Mouse (Mus musculus) spleen, adult 18-20 months (tissue): ENCODE results near the gene Entpd5.
"Not testable (repeated sequence)": the region's sequence is repeated elsewhere in the genome, so short reads cannot be mapped to it uniquely, and the experiment has no call there.

Experiments
- DNase-seq, 2 experiments: peaks; one replicate each; pipeline ENCODE4 v3.0.0; 2022; ENCODE audit warnings: mixed read lengths in 2 of 2

Gene Entpd5

DNA sequence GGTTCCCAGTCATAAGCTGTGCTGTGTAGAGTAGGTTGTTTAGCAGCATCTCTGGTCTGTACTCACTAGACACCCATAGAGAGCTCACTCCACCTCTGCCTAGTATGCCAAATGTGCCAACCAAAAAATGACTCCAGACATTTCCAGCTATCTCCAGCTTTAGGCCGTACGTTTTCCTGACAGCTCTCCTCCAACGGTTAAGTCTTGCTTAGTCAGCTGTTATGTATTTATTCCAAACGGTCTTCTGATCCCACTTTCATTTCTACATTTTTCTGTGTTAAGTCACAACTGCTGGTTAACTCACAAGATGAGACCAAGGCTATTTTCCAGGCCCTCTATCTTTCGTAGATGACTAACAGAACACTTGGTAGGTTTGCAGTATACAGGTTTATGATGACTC lies 10.2 kb downstream of the Entpd5 start:
- no peak for DNase-seq

DNA sequence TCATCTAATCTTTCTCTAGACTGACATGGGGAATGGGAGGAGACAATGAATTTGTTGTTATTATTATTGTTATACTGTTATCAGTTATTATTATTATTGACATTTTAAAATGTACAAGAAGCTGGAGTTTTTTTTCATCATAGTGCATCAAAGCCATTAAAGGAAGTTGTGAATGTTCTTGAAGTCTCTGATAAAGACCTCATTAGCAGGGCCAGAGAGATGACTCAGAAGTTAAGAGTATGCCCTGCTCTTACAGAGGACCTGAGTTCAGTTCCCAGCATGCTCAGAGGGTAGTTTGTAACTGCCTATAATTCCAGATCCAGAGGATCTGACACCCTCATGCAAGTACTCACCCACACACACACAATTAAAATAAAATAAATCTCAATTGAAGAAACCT lies 11.1 kb downstream of the Entpd5 start:
- no peak for DNase-seq

DNA sequence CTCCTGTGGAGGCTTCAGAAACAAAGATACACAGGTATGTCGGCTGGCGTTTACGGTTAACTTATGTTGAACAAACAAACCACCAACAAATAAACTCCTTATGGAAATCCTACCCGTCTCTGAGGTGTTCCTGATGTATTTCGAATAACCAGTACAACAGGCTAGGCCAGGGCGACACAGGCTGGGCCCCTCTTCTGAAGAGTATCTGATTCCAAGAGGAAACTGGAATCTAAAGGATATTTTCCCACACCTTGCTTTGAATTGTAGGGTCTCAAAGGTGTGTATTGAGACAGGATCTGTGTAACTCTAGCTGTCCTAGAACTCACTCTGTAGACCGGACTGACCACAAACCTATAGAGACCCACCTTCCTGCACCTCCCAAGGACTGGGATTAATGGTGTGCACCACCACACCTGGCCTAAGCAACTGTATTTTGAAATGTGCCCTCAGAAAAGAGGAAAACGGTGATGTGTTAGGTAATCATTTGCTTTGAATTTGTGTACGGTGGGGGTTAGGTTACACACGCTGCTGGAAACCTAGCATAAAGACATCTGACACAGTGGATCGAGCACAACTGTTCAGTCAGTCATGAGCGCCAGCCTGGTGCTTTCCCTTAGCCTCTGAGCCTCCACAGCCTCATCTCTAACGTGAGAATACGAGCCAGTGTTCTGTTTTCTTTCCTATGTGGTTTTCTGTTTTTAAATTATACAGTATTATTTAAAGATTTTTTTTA lies 11.7 kb downstream of the Entpd5 start:
- DNase-seq: no peak

DNA sequence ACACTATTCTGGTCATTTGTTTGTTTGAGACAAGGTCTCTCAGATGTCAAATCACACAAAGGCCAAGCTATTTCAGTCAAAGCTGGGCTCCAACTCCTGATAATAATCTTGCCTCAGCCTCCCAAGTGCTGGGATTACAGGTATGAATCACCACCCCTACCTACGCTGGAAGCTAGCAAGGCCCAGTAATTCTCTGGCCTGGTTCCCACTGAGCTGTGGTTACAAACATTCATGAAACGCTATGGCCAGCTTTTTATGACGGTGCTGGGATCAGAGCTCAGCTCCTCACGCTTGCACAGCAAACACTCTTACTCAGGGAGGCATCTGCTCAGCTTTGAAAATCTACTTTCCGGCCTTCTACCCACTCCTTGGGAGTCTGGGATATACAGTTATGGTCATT lies 15.0 kb downstream of the Entpd5 start:
- no peak for DNase-seq

DNA sequence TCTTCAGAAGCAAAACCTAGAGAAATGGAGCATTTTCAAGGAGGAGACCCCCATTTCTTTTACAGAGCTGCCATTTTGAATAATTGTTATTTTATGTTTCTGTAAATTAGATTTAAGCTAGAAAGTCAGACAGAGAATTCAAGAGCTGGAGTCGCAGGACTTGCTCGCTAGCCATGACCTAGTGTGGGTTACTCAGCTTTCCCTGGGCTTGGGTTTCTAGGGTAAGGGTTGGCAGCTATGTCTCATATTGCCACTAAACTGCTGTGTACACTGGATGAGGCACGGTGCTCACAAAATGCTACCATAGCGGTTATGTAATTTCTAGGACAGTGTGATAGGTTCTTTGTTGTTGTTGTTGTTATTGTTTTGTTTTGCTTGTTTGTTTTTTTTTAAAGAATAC lies 16.1 kb downstream of the Entpd5 start:
- DNase-seq: no peak

DNA sequence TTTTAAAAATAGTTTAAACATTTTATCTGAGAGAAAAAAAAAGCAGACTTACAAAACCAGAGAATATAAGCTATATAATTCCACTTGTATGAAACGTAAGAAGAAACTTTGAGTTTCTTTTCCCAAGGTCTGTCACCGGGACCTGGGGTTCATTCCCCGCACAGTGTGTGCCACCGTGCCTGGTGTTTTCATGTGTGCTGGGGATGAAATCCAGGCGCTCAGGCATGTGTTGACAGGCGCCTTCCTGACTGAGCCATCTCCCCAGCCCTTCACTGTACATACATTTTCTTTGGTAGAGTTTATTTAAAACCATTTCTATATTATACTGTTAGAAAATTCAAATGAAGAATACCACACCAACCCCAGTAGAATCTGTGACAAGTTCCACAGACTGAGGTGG lies 18.5 kb downstream of the Entpd5 start:
- no peak for DNase-seq

DNA sequence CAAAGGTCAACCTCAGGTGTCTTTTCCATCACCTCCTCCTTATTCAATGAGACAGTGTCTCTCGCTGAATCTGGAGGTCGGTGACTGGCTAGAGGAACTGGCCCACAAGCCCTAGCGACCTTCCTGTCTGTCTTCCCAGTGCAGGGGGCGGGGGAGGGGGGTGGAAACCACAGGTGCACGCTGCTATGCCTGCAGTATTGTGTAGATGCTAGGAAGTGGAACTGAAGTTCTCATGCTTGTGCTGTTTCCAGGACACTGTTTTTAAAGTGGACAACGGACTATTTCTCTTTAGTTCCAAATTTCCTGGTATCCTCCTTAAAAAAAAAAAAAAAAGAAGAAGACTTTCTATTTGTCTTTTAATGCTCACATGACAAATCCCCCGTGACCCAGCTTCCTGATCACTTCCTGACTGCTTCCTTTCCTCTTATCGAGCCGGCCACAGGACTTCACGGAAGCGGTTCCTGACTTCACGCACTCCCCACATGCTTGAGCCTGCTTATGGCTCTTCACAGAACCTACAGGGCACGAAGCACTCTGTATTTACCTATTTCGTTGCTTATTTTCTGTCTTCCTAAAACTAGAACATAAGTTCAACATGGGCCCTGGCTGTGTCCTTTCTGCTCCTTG lies 19.9 kb downstream of the Entpd5 start:
- DNase-seq: peak in 1 of 2 experiments; percentile 29

DNA sequence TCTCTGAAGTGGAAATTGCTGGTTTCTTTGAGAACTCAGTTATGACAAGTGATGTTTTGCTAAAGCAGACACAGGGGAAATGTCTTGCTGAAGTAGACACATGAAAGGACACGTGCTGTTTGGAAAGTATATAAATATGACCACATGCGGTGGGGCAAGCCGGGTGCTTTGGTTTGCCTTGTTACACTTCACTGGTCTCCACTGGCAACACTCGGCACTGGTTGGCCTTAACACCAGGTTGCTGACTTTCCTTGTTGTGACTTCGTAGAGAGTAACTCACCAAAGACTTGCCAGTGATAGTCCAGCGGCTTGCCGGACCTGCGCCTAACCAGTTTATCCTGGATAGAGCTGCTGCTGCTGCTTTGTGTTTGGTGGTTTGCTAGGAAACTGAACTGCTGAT lies 20.7 kb downstream of the Entpd5 start:
- DNase-seq: no peak

DNA sequence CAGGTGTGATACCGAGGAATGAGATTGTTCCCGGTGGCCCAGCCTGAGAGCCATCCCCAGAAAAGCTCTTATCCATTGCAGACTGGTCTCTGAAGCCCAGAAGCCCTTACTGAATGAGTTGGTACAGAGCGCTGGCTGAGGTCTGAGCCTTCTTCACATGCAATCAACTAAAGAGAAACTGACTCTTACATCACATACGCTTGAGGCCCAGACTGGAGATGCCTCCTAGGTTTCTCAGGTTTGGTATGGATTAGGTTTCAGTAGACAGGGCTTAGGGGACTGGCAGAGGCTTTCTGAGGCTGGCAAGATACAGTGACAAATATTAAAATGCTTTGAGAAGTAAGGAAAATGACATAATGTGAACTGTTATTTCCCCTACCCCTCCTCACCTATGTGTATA lies 23.4 kb downstream of the Entpd5 start:
- DNase-seq: no peak

DNA sequence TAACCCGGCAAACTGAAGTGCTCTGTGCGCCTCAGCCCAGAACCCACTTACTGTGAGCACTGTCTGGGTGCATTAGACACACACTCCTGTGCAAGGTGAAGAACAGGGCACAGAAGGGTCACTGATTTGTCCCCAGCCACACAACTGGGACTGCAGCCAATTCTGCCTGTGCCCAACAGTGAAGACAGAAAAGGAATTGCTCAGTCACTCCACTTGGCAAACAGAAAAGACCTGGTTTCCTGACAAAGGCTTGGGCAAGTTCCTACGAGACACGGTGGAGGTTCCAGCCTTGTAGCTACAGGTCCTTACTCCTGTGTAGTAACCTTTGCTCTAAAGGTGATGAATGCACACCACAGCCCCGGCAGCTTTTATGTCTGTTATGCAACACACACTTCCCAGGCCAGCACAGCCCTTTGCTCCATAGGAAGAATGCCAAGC lies 24.2 kb downstream of the Entpd5 start:
- no peak for DNase-seq

DNA sequence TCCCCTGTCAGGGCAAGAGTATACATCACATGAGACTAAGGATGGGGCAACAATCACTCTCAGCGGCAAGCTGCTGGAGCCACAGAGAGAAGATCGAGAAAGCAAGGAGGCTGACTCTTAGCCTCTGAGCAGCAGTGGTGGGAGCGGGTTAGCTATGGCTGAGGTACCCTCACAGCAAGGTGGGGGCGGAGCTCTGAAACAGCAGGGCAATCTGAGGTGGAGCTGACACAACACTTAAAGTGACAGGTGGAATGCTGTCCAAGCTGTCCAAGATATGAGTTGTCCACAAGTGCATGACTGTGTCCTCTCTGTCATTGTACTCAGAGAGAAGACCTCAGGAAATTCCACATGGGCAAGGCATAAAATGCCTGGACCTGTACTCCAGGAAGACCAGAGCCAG lies 26.5 kb downstream of the Entpd5 start:
- DNase-seq: no peak

DNA sequence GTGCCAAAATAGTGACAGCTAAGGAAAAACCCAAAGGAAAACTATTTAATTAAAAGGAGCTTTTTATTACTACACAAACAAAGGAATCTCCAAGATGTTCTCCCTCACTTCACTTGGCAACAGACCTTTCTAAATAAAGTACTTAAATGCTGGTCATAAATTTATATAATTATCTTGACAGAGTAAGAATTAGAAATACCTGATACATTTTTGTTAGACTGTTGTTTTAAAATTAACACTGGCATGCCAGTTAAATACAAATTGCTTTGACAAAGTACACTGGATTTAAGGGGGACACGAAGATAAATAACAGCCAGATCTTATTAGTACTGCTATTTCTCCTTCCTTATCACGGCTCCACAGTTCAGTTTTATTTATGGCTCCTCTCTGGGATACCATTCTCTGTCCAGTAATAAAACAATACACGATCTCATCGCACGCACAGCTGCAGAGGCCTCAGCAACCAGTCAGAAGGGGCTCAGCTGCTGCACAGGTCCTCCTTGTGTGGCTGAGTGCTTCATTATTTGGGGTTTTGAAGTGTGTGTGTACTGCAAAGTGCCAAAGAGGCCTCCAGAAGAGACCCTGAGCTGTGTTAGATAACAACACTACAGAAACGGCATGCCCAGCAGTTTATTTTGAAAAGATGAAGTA lies 34.9 kb downstream of the Entpd5 start:
- no peak for DNase-seq

DNA sequence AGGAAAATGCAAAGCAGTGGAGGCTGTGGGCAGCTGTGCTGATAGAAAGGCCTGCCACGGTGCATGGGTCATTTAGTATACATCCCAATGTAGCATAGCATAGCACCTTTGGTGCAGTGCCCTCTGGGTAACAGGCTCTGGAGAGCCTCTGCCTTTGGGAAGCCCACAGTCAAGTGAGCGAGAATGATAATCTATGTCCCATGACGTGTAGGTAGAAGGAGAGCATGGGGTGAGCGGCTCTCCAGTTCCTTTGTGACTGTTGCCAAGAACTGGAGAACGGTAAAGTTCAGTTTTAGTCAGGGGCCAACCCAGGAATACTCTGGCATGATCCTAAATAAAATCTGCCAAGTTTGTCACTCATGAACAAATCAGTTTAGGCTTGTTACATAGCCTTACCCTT lies 37.2 kb downstream of the Entpd5 start:
- DNase-seq: no peak

DNA sequence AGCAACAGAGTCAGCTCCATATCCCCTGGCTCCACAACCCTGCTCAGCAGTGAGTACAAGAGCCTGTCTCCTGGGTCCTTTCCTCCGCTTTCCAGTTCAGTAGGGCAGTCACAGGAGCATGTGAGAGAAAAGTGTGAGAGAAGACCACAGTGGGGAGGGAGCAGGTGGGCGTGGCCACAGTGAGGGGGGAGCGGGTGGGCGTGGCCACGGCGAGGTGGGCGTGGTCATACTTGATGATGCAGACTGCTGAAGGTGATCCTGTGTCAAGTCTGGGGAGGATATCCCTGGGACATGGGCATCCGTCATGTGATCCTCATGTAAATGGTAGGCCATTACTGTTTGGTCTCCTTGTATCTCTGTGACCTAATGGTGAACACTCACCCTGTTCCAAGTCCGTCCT lies 41.9 kb downstream of the Entpd5 start:
- no peak for DNase-seq

DNA sequence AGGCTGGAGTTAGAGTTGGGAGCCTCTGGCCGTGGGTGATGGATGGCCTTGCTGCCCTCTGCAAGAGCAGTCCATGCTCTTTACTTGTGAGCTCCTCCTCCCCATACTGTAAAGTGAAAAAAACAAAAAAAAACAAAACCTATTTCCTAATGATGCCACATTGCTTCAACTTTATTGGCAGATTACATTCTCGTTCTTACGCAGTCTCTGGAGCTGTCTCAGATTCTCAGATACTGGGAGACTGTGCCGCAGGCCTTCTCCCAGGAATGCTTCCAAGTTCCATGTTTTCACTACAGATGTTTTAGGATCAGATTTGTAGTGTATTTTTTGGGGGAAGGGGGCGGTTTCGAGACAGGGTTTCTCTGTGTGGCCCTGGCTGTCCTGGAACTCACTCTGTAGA lies 43.7 kb downstream of the Entpd5 start:
- DNase-seq: no peak

DNA sequence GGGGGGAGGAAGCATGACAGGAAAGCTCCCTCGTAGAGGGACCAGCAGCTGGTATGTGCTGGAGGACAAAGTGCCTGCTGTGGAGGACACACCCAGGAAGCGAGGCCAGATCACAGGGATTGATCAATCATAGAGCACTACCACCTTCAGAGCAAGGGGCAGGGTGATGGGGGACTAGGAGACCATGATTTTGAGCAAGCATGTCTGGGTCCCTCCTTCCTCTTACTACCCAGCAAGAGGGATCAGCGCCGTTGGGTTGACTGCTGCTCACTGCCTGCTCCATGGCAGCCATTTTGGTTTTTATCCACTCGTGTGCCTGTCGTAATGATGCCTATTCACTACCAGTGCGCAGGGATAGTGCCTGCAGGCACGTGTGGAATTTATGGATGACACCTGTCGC lies 44.5 kb downstream of the Entpd5 start:
- no peak for DNase-seq

DNA sequence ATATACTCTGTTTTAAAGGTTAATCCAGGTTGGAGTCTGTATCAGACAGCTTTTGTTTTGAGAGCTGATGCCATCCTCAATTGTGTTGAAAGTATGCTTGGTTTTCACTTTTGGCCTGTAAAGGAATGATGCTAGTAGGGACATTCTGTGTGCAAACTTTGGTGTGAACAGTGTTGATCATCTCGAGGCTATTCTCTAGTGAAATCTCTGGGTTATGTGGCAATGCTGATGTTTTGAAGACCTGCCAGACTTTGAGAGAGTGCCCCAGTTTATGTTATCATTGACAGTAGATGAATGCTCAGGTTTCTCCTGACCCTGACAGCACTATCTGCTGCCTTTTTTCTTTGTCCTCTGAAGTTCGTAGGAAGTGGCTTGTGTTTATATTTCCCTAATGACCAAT lies 46.0 kb downstream of the Entpd5 start:
- no peak for DNase-seq

DNA sequence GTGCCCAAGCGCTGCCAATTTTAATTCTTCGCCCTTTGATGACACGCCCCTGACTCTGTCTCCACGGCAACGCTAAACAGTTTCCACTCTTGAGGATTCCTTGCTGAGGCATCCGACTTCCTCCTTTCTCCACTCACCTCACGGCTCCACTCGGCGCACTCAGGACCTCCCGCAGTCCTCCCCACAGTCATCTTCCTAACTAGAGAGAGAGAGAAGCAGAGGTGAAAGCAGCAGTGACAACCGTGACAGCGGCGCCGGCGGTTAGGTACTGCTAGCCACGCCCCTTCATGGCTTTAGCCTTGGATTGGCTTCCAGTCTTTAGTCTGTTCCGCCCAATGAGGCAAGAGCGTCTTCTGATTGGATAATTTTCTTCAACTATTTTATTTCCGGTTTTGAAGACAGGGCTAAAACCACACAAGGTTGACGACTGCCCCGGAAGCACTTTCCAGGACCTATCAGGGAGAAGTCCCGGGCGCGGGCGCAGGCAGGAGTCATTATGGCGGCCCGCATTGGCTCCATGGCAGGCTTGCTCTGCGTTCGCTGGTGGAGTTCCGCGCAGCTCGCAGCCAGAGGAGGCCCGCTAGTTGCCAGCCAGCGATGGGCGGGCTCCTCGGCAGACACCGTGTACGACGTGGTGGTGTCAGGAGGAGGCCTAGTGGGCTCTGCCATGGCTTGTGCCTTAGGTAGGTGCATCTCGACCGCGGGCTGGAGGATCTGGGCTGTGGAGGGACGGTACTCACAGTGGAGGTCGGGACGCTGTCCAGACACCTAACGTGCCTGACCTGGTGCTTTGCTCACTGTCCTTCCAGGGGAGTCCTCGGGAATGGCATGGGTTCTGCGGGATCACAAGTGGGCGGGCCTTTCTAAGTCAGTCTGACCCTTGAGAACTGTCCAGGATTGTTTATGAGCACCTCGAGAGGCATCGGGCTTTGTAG lies 47.0 kb downstream of the Entpd5 start, which contains the start of the genes Coq6 and Fam161b:
TSS of gene Coq6 (plus strand) at position 103 of the 935 bp plus-strand sequence.
TSS of gene Fam161b (minus strand) at position 279 of the 935 bp plus-strand sequence.
- DNase-seq: peak; percentile 85 to 87

DNA sequence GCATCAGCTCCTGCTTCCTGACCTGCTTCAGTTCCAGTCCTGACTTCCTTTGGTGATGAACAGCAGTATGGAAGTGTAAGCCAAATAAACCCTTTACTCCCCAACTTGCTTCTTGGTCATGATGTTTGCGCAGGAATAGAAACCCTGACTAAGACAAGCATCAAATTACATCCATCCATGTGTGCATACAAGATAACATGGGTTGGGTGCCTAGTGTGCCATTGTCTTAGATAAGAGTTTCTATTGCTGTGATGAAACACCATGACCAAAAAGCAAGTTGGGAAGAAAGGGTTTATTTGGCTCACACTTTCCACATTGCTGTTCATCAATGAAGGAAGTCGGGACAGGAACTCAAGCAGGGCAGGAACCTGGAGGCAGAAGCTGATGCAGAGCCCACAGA lies 50.1 kb downstream of the Entpd5 start:
- DNase-seq: not testable (repeated sequence)

DNA sequence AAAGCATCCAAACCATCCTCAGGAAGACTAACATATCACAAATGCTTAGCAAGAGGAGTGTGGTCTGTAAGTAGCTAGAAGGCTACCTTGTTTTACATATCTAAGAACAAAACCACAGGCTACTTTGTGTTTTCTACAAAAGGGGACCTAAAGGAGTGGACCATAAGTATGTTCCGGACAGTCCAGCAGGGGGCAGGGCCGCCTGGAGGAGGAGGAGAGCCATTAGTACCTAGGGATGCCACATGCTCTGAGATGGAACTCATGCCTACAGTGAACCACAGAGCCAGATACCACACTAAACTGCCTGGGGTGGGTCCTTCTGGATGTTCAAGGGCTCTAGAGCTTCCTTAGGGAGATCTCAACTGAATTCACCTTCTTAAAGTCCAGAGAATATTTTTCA lies 61.6 kb downstream of the Entpd5 start:
- peak in 1 of 2 experiments; percentile 32 for DNase-seq

DNA sequence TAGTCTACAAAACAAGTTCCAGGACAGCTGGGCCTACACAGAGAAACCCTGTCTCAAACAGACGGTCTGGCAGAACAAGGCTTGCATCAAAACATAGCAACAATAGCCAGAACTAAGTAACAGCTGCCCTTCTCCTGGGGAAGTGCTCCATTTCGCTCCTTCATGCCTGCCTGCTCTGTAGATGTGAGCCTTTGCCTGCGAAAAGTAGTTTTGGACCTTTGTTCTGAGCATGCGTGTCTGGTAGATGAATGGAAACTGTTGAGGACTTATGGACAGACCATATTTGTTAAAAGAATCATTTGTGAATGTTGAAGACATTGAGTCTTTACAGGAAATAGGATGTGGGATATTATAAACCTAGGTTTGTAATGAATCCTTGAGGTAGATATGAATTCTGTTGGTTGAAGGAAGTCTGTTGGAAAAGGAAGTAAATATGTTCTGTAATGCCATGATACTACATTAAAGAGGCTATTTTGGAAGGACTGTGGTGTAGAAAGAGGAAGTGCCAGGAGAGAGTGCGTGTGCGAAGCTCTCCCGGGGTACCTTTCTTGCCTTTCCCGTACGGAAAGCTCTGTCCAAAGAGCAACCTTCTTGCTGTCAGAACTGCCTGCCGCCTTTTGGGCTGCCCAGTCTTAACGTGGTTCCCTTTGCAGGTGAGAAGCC lies 71.7 kb downstream of the Entpd5 start:
- DNase-seq: no peak

DNA sequence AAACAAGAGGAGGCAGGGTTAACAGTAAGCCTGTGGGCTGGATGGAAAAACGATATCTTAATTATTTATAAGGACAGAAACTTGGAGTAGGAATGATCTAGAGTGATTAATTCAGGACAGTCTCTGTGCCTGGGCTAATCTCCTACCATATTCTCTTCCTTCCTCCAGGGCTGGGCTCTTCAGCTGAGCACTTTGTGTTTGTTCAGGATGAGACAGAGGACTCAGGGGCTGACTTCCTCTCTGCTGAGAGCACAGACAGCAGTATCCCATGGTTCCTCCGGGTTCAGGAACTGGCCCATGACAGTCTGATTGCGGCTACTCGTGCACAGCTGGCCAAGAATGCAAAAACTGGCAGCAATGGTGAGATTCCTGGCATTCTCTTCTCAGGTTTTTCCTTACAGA lies 81.7 kb downstream of the Entpd5 start:
- no peak for DNase-seq
